Mouse (Mus musculus) testis, adult 2 months (tissue): ENCODE data around the gene Zc3h7b.

Experiments used
- CTCF ChIP-seq: fragments of 200-500 bp; IDR thresholded peaks from 2 replicates; pipeline ENCODE4 v1.5.1; 2012; ENCODE audit warnings: low read depth, mild to moderate bottlenecking, inconsistent platforms, low read length, moderate library complexity; ENCODE audit not compliant: control insufficient read depth, insufficient read depth, insufficient replicate concordance
- POLR2A ChIP-seq: fragments of 200-500 bp; IDR thresholded peaks from 2 replicates; pipeline ENCODE4 v1.6.1; 2012; ENCODE audit warnings: low read depth, mild to moderate bottlenecking, inconsistent platforms, low read length, moderate library complexity; ENCODE audit not compliant: control insufficient read depth

DNA sequence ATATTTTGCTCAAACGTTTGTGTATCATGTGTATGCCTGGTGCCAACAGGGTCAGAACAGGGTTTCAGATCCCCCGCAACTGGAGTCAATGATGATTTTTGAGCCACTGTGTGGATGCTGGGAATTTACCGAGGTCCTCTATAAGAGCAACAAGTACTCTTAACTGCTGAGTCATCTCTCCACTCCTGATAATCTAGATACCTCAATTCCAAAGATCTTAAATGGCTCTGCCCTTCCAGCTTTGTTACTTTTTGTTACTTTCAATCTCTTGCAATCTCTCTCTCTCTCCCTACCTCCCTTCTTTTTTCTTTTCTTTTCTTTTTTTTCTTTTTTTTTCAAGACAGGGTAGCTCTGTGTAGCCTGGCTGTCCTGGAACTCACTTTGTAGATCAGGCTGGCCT, 9.8 kb upstream of the Zc3h7b start:
- TF ChIP-seq CTCF (no peak), POLR2A (no peak)
